Mouse (Mus musculus) neutrophil, adult 5-6 weeks (primary cell): ENCODE data around the gene Cxcl12. TPM values are rescaled to one million over a fixed set of nuclear protein-coding genes. Genes with fewer than 3 reads are reported as not detected.

Source experiments
- ATAC-seq: fragments of 151-379, 151-347 bp; 2 replicates; pipeline ENCODE4 v1.8.0; 2017; ENCODE audit warnings: mild to moderate bottlenecking, moderate TSS enrichment; ENCODE audit not compliant: insufficient number of reproducible peaks, poor library complexity, low FRiP score, severe bottlenecking; ENCODE audit errors: extremely low read depth
- total RNA-seq: library from RNA; stranded (forward); fragments of 200-1000 nt; gene quantifications from 2 replicates; pipeline ENCODE4 v1.2.3, GENCODE M21; 2017

Gene Cxcl12
- total RNA-seq, 1 experiment from 2014 or later: not detected

DNA sequence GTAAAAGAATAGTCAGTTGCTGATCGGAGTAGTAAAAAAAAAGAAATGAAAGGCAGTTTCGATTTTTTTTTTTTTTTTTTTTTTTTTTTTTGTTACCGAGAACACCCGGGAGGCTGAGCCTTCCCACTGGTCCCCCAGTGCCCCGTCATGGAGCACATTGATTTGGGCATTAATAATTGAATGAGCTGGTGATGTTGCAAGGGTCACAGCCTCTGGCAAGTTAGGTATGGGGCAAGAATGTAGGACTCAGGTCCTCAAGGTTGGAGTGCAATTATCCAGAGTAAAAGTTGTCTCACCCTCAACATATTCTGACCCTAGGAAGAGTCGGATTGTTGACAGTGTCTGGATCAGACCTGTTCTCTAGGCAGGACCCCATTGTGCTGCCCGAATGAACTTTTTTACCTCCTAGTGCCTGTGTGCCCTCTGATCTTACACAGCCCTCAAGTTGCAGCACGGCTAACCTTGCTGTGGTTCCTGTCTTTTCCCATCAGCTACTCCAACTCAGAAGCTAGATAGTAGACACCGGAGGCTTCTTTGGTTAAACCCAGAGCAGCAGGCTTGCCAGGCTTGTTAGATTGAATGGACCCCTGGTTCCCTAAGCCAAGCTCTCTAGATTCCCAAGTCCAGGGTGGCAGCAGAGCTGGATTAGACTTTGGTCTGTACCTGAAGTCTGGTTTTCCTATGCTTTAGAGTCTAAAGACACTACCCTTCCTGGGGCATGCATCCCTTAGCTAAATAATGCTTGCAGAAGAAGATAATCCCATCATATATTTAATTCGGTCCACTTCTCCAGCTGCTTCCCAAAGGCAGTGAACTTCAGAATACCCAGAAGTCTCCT lies 1.8 kb downstream of the Cxcl12 start:
- no peak for ATAC-seq

- no peak for ATAC-seq
Observed at GRCm38 (mm10) chr6:117172358-117172757, 4.0 kb downstream of the Cxcl12 start.

DNA sequence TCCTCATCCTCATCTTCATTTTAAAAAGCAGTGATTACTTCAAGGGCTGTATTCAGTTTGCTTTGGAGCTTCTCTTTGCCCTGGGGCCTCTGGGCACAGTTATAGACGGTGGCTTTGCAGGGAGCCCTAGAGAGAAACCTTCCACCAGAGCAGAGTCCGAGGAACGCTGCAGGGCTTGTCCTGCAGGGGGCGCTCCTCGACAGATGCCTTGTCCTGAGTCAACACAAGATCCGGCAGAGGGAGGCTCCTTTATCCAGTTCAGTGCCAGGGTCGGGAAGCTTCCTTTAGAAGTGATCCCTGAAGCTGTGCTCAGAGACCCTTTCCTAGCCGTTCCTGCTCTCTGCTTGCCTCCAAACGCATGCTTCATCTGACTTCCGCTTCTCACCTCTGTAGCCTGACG lies 5.5 kb downstream of the Cxcl12 start:
- ATAC-seq: no peak

- ATAC-seq: no peak
Observed at GRCm38 (mm10) chr6:117175113-117175793, 6.9 kb downstream of the Cxcl12 start.

DNA sequence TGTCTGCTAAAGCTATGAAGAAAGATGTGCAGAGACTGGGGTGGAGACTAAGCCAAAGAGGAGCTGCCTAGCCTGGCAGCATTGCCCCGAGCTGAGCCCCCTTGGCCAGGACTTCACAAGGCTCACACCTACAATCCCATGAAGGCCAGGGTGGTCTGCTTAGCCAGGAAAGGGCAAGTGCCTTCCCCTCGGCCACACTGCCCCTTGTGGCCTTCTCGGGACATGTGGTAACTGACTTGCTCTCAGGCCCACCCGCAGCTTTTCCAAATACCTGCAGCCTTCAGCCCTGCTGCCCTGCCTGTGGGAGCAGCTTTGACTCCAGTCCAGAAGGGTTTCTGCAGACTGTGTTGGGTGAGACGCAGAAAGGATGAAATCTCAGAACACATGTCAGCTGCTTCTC lies 8.1 kb downstream of the Cxcl12 start:
- no peak for ATAC-seq

DNA sequence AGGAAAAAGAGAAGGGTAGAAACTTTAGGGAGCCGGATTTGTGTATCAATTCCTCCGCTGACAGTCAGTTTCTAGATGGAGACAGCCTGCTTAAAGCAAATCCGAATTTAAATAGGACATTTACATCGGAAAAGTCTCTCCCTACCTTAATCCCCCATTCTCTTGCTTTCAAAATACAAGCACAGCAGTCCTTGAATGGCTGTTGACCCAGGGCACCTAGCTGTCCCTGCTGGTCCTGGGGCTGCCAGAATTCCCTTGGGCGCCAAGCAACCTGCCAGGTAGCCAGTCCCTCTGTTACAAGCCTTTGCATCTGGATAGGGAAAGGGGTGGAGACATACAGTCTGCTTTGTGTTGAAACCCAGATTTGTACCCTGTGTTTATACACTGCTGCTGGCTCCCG lies 12.0 kb downstream of the Cxcl12 start:
- ATAC-seq: no peak

DNA sequence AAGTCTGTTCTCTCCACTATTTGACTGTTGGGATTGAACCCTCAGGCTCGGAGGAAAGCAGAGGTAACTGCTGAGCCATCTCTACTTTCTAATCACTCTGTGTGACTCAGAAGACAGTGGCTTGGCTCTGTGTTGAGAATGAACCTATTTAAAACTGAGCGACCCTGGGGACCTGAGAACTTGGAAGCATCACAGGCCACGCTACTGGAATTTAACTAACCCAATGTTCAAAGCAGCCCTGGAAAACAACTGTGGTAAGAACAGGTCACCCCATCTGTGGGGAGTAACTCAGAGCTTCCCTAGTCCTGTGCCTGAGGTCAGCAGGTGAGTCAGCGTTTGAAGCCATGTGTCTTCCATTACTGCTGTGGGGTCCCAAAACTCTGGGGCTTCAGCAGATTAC lies 17.0 kb downstream of the Cxcl12 start:
- ATAC-seq: no peak

GRCm38 (mm10) chr6:117190453-117190852 lies 22.1 kb downstream of the Cxcl12 start:
- ATAC-seq: no peak

DNA sequence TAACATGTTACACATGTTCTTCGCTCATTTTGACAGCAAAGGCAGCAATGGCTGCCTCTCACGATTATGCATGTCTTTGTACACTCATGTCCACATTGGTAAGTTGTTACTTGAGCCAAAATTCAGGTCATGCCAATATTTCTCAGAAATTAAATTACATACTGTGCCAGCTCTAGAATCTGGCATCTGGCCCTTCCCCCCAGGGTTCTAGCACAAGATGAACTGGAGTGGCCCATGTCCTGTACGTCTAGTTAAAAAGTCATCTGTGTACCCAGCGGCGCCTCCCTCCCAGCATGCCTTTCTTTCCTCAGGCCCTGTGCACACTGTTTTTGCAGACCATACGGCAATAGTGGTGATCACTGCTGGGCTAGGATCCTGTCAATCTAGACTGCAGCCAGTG lies 23.4 kb downstream of the Cxcl12 start:
- no peak for ATAC-seq

- ATAC-seq: no peak
Observed at GRCm38 (mm10) chr6:117192678-117193077, 24.3 kb downstream of the Cxcl12 start.

GRCm38 (mm10) chr6:117195270-117195669 lies 26.9 kb downstream of the Cxcl12 start:
- no peak for ATAC-seq

DNA sequence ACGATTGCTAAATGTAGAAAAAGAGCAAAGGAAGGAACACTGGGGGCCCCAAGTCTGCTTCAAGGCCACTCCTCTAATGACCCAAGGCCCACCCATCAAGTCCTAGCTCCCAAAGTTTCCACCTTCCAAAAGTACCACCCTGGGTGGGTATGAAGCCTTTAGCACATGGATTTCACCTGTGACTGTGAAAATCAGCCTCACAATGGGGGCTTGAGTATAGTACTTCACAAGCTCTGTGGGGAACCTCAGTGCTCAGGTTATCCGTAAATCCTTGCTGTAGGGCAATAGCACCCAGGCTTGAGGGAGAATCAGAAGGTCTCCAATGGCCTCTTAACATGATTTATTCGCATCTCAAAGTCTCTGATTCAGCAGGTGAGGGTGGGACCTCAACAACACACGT lies 30.5 kb downstream of the Cxcl12 start:
- no peak for ATAC-seq

GRCm38 (mm10) chr6:117199718-117200117 lies 31.4 kb downstream of the Cxcl12 start:
- no peak for ATAC-seq

GRCm38 (mm10) chr6:117200916-117201315 lies 32.6 kb downstream of the Cxcl12 start:
- ATAC-seq: no peak

DNA sequence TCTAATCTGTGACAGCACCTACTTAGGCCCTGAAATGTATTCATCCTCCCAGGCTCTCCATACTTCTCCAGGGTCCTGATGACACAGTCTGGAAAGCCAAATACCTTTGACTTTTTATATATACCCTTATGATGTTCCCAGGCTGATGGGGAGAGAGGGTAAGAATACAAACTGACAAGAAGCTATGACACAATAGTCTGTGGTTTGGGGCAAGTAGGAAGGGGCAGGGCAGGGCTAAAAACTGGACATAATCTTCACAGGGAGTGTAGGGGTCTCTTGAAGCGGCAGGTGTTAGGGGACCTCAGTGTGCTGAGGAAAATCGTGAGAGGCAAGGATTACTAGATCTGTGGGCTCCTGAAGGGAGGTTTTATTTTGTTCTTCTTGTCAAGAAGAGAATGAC lies 33.1 kb downstream of the Cxcl12 start:
- ATAC-seq: no peak

GRCm38 (mm10) chr6:117201859-117202258 lies 33.5 kb downstream of the Cxcl12 start:
- no peak for ATAC-seq

DNA sequence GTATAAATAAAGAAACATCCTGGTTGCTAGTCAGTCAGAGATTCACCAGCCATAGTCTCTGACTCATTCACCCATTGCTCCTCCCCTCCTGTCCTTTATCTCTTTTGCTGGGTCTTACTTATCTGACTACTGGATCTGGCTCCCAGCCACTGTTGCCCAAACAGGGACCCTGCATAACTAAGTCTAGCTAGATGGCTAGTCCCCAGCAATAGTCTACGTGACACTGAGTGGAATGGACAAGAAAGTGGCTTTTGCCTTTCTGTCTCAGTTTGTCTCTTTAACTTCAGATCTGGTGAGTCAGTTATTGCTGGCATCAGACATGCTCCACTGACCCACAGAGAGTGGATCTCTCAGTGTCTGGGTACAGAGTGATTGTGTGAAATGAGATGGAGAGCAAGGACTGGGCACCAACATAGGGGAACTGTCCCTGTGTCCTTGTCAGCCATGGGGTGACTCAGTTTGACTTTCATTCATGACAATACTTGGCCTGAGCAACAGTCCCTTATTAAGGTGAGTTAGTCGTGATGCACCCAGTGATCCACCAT lies 34.6 kb downstream of the Cxcl12 start:
- ATAC-seq: no peak

DNA sequence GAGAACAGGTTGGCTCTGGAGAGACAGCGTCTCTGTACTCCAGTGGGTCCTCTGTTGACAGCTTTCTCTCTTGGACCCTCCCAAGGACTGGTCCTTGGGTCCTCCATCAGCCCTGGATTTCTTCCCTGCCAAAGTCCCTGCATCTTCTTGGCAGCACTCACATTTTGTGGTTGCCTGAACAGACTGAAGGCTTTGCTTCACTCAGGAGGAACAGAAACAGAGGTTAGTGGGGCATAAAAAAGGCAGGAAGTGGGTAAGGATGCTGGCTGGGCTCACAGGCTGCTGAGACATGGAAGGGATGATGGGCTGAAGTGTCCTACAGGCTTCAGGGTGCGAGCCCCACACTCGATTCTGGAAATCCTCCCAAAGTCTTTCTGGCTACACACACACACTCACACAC lies 35.8 kb downstream of the Cxcl12 start:
- ATAC-seq: no peak

GRCm38 (mm10) chr6:117206834-117207233 lies 38.5 kb downstream of the Cxcl12 start:
- no peak for ATAC-seq

DNA sequence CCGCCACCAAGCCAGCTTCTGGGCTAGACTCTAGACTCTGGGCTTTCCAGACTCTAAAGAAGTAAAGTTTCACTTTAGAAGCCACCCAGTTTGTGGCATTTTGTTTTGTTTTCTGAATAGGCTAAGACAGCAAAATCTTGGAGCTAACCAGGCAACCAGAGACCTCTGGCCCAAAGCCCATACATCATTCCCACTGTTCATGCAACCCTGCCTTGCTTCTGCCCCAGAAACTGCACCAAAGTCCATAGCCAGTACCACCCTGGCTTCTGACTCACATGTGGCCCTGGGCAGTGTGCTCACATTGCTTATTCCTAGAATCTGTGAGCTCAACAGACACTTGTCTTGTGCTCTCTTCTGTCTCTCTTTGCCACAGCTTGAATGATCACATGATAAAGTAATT lies 39.0 kb downstream of the Cxcl12 start:
- no peak for ATAC-seq
